Mouse (Mus musculus): ENCODE measurements at regions not wholly inside any gene's neighbourhood (a gene's known extent, or its start where the extent isn't known, plus 50 kb on each side); places are given as distances from the start of the nearest gene placed in this dataset.
"Not testable (repeated sequence)": the region's sequence is repeated elsewhere in the genome, so short reads cannot be mapped to it uniquely, and the experiment has no call there.

GRCm38 (mm10) chr12:69524337-69525035 is 58.3 kb downstream of the Vcpkmt start:
- H3K27ac ChIP-seq (replicated peaks; ENCODE audit: low read depth, low read length), result peak overlapping the region; percentile 41
- peaks cover 10% of the 10 kb centered on the region; the same call in 1 of the 2 replicates for H3K4me1 ChIP-seq (ENCODE audit: control insufficient read depth, insufficient read depth, insufficient read length, low read length)
- H3K4me3 ChIP-seq (ENCODE audit: insufficient read depth, low read depth, low read length), result no peak overlapping the region

GRCm38 (mm10) chr12:69519869-69520268 is 63.0 kb downstream of the Vcpkmt start:
- H3K4me3 ChIP-seq (ENCODE audit: insufficient read depth, low read depth, low read length), result no peak overlapping the region
- no peak overlapping the region for H3K27ac ChIP-seq (replicated peaks; ENCODE audit: low read depth, low read length)
- peaks cover 21% of the 10 kb centered on the region for H3K4me1 ChIP-seq (ENCODE audit: control insufficient read depth, insufficient read depth, insufficient read length, low read length)

GRCm38 (mm10) chr12:69519028-69519427 is 63.8 kb downstream of the Vcpkmt start:
- peaks cover 19% of the 10 kb centered on the region for H3K4me1 ChIP-seq (ENCODE audit: control insufficient read depth, insufficient read depth, insufficient read length, low read length)

GRCm38 (mm10) chr12:69517616-69518015 is 65.2 kb downstream of the Vcpkmt start:
- Histone ChIP-seq H3K4me3 (ENCODE audit: insufficient read depth, low read depth, low read length) (no peak overlapping the region), H3K27ac (replicated peaks; ENCODE audit: low read depth, low read length) (no peak overlapping the region), H3K4me1 (ENCODE audit: control insufficient read depth, insufficient read depth, insufficient read length, low read length) (peaks cover 24% of the 10 kb centered on the region)

More at GRCm38 (mm10) chr12:69519028-69519427, 63.8 kb downstream of the Vcpkmt start:
- no peak overlapping the region for H3K4me3 ChIP-seq (ENCODE audit: insufficient read depth, low read depth, low read length)
- no peak overlapping the region for H3K27ac ChIP-seq (replicated peaks; ENCODE audit: low read depth, low read length)

GRCm38 (mm10) chr12:69516314-69516916 is 66.4 kb downstream of the Vcpkmt start:
- peak overlapping the region; percentile 28; the same call in 1 of the 2 replicates for H3K27ac ChIP-seq (replicated peaks; ENCODE audit: low read depth, low read length)
- H3K4me1 ChIP-seq (ENCODE audit: control insufficient read depth, insufficient read depth, insufficient read length, low read length), result peaks cover 24% of the 10 kb centered on the region
- H3K4me3 ChIP-seq (ENCODE audit: insufficient read depth, low read depth, low read length), result no peak overlapping the region

GRCm38 (mm10) chr12:69515850-69516249 is 67.0 kb downstream of the Vcpkmt start:
- H3K4me1 ChIP-seq (ENCODE audit: control insufficient read depth, insufficient read depth, insufficient read length, low read length), result peaks cover 24% of the 10 kb centered on the region
- no peak overlapping the region for H3K4me3 ChIP-seq (ENCODE audit: insufficient read depth, low read depth, low read length)
- peak overlapping the region; percentile 86 for H3K27ac ChIP-seq (replicated peaks; ENCODE audit: low read depth, low read length)

GRCm38 (mm10) chr12:69515117-69515516 is 67.7 kb downstream of the Vcpkmt start:
- peaks cover 24% of the 10 kb centered on the region for H3K4me1 ChIP-seq (ENCODE audit: control insufficient read depth, insufficient read depth, insufficient read length, low read length)

GRCm38 (mm10) chr12:69513166-69513565 is 69.7 kb downstream of the Vcpkmt start:
- H3K4me3 ChIP-seq (ENCODE audit: insufficient read depth, low read depth, low read length), result no peak overlapping the region
- H3K27ac ChIP-seq (replicated peaks; ENCODE audit: low read depth, low read length), result 0 out of 2 replicates have a peak overlapping the region, but pooled peaks have one; percentile 8
- peaks cover 24% of the 10 kb centered on the region for H3K4me1 ChIP-seq (ENCODE audit: control insufficient read depth, insufficient read depth, insufficient read length, low read length)

More at GRCm38 (mm10) chr12:69515117-69515516, 67.7 kb downstream of the Vcpkmt start:
- Histone ChIP-seq H3K27ac (replicated peaks; ENCODE audit: low read depth, low read length) (peak overlapping the region; percentile 86), H3K4me3 (ENCODE audit: insufficient read depth, low read depth, low read length) (no peak overlapping the region)

- Histone ChIP-seq H3K4me3 (ENCODE audit: insufficient read depth, low read depth, low read length) (no peak overlapping the region), H3K27ac (replicated peaks; ENCODE audit: low read depth, low read length) (no peak overlapping the region), H3K4me1 (ENCODE audit: control insufficient read depth, insufficient read depth, insufficient read length, low read length) (peaks cover 16% of the 10 kb centered on the region)
These were observed 72.1 kb downstream of the Vcpkmt start for GRCm38 (mm10) chr12:69510736-69511135.

- not testable (repeated sequence) for H3K4me1 ChIP-seq (ENCODE audit: control insufficient read depth, insufficient read depth, insufficient read length, low read length); H3K4me3 ChIP-seq (ENCODE audit: insufficient read depth, low read depth, low read length); H3K27ac ChIP-seq (replicated peaks; ENCODE audit: low read depth, low read length)
These were observed 73.6 kb downstream of the Vcpkmt start for GRCm38 (mm10) chr12:69509180-69509579.

GRCm38 (mm10) chr12:69507906-69508305 is 74.9 kb downstream of the Vcpkmt start:
- no peak overlapping the region for H3K27ac ChIP-seq (replicated peaks; ENCODE audit: low read depth, low read length)
- H3K4me1 ChIP-seq (ENCODE audit: control insufficient read depth, insufficient read depth, insufficient read length, low read length), result peaks cover under 1% of the 10 kb centered on the region
- no peak overlapping the region for H3K4me3 ChIP-seq (ENCODE audit: insufficient read depth, low read depth, low read length)

GRCm38 (mm10) chr12:69507333-69507732 is 75.5 kb downstream of the Vcpkmt start:
- H3K27ac ChIP-seq (replicated peaks; ENCODE audit: low read depth, low read length), result no peak overlapping the region
- no peaks in the 10 kb centered on the region for H3K4me1 ChIP-seq (ENCODE audit: control insufficient read depth, insufficient read depth, insufficient read length, low read length)
- no peak overlapping the region for H3K4me3 ChIP-seq (ENCODE audit: insufficient read depth, low read depth, low read length)

GRCm38 (mm10) chr12:69502706-69503070 is 80.1 kb downstream of the Vcpkmt start:
- peak overlapping the region; percentile 59 for H3K4me3 ChIP-seq (ENCODE audit: insufficient read depth, low read depth, low read length)
- H3K27ac ChIP-seq (replicated peaks; ENCODE audit: low read depth, low read length), result peak overlapping the region; percentile 98

GRCm38 (mm10) chr12:69501783-69502705 is 80.8 kb downstream of the Vcpkmt start:
- Histone ChIP-seq H3K27ac (replicated peaks; ENCODE audit: low read depth, low read length) (peak overlapping the region; percentile 98), H3K4me3 (ENCODE audit: insufficient read depth, low read depth, low read length) (peak overlapping the region; percentile 59), H3K4me1 (ENCODE audit: control insufficient read depth, insufficient read depth, insufficient read length, low read length) (peaks cover 9% of the 10 kb centered on the region; the same call in 1 of the 2 replicates)

More at GRCm38 (mm10) chr12:69502706-69503070, 80.1 kb downstream of the Vcpkmt start:
- H3K4me1 ChIP-seq (ENCODE audit: control insufficient read depth, insufficient read depth, insufficient read length, low read length), result peaks cover 9% of the 10 kb centered on the region; the same call in 1 of the 2 replicates

- H3K4me1 ChIP-seq (ENCODE audit: control insufficient read depth, insufficient read depth, insufficient read length, low read length), result peaks cover 9% of the 10 kb centered on the region; the same call in 1 of the 2 replicates
- H3K4me3 ChIP-seq (ENCODE audit: insufficient read depth, low read depth, low read length), result no peak overlapping the region
- H3K27ac ChIP-seq (replicated peaks; ENCODE audit: low read depth, low read length), result peak overlapping the region; percentile 98
These were observed 81.5 kb downstream of the Vcpkmt start for GRCm38 (mm10) chr12:69501346-69501730.

All from brown adipose tissue, adult 24 weeks (tissue).